Mouse (Mus musculus) spleen, adult 2 months (tissue): ENCODE data around the gene Rab43. TPM values are rescaled to one million over a fixed set of nuclear protein-coding genes. Genes with fewer than 3 reads are reported as not detected.

Source experiments
- DNase-seq, 2 experiments: peaks; one replicate each; pipeline versions ENCODE4 v3.0.0 to v3.0.0-alpha.2; 2012 to 2021; ENCODE audit warnings: low spot score in 2 of 2, low read depth in 1 of 2
- H3K27ac ChIP-seq: fragments of 200-500 bp; 2 replicates; pipeline ENCODE4 v1.5.1; 2012; ENCODE audit warnings: low read length, inconsistent platforms; ENCODE audit not compliant: insufficient read depth
- H3K27me3 ChIP-seq: fragments of 200-500 bp; 2 replicates; pipeline ENCODE4 v1.6.1; 2012; ENCODE audit warnings: mild to moderate bottlenecking, moderate library complexity, low read length, inconsistent platforms; ENCODE audit not compliant: control insufficient read depth, insufficient read depth
- H3K36me3 ChIP-seq: fragments of 200-500 bp; 2 replicates; pipeline ENCODE4 v1.6.1; 2012; ENCODE audit warnings: mild to moderate bottlenecking, low read length, inconsistent platforms; ENCODE audit not compliant: control insufficient read depth, insufficient read depth
- H3K4me1 ChIP-seq: fragments of 200-500 bp; 2 replicates; pipeline ENCODE4 v1.6.1; 2011; ENCODE audit warnings: inconsistent platforms; ENCODE audit not compliant: control insufficient read depth, insufficient read depth, insufficient read length
- H3K4me3 ChIP-seq: fragments of 200-500 bp; 2 replicates; pipeline ENCODE4 v1.5.1; 2011; ENCODE audit warnings: mild to moderate bottlenecking, inconsistent platforms; ENCODE audit not compliant: insufficient read depth, insufficient read length; ENCODE audit errors: extremely low read depth
- CTCF ChIP-seq: fragments of 200-500 bp; IDR thresholded peaks from 2 replicates; pipeline ENCODE4 v1.5.1; 2011; ENCODE audit warnings: mild to moderate bottlenecking, inconsistent platforms; ENCODE audit not compliant: insufficient read depth, insufficient read length, insufficient replicate concordance; ENCODE audit errors: extremely low read depth
- POLR2A ChIP-seq: fragments of 200-500 bp; IDR thresholded peaks from 2 replicates; pipeline ENCODE4 v1.6.1; 2011; ENCODE audit warnings: low read depth, low read length, inconsistent platforms
- WGBS: fragments of 180-500 bp; shearing (Covaris S2); methylation state at CpG from one replicate; pipeline ENCODE4 v1.1.7; 2018; 5-methylcytosine and 5-hydroxymethylcytosine counted together
- polyA plus RNA-seq: library from polyadenylated mRNA; depleted of rRNA; stranded (reverse); fragments of >200 nt; gene quantifications from 2 replicates; pipeline ENCODE4 v1.2.3, GENCODE M21; 2012

Rab43 gene
- polyA plus RNA-seq, 1 experiment: 102 TPM

- Histone ChIP-seq H3K4me3 (no peak overlapping the region), H3K4me1 (no peaks in the 10 kb centered on the region), H3K27me3 (no peaks in the 10 kb centered on the region), H3K36me3 (no peaks in the 10 kb centered on the region), H3K27ac (no peak overlapping the region; the same call in 1 of the 2 replicates)
- WGBS: 54% methylated on average over 11 of the region's 11 CpGs
- TF ChIP-seq POLR2A (no peak), CTCF (no peak)
- no peak for DNase-seq
Measured at GRCm38 (mm10) chr6:87778294-87779173, 33.4 kb downstream of the Rab43 start.

- 15% methylated on average over 2 of the region's 2 CpGs for WGBS
- Histone ChIP-seq H3K27me3 (no peaks in the 10 kb centered on the region), H3K27ac (no peak within 1 kb of the TSS; the same call in 1 of the 2 replicates), H3K4me1 (no peaks in the 10 kb centered on the region), H3K36me3 (no peaks in the 10 kb centered on the region), H3K4me3 (no peak within 1 kb of the TSS)
- DNase-seq: no peak
- TF ChIP-seq CTCF (no peak), POLR2A (no peak)
Measured at GRCm38 (mm10) chr6:87777842-87778241, 34.1 kb downstream of the Rab43 start, which contains the start of gene Gp9. TSS of gene Gp9 (plus strand) at chr6:87778072.

DNA sequence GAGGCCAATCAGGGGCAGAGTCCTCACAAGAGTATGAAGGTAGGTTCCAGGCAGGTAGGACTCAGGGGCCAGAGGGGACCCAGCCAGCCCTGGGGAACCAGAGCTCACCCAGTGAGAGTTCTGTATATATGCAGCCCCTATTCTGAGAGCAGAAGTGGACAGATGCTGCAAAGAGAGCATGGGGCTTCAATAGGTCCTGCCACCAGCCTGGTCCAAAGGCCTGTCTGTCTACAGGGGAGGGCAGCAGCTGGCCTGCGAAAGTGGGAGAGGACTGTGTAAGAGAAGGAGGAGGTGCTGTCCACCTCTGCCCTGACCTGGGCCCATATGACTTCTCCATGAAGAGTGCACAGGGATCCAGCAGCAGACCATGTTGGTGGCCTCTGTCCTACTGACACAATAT is 35.3 kb downstream of the Rab43 start:
- Histone ChIP-seq H3K36me3 (no peaks in the 10 kb centered on the region), H3K4me1 (no peaks in the 10 kb centered on the region), H3K27ac (no peak overlapping the region; the same call in 1 of the 2 replicates), H3K27me3 (no peaks in the 10 kb centered on the region), H3K4me3 (no peak overlapping the region)
- WGBS: 76% methylated on average over 1 of the region's 1 CpGs
- no peak for DNase-seq
- TF ChIP-seq CTCF: no peak
- no peak for TF ChIP-seq POLR2A

- 30% methylated on average over 3 of the region's 3 CpGs for WGBS
- no peaks in the 10 kb centered on the region for H3K27me3 ChIP-seq
- H3K36me3 ChIP-seq: no peaks in the 10 kb centered on the region
- no peaks in the 10 kb centered on the region for H3K4me1 ChIP-seq
- H3K4me3 ChIP-seq: no peak overlapping the region
- no peak for TF ChIP-seq CTCF
- TF ChIP-seq POLR2A: no peak
- H3K27ac ChIP-seq: no peak overlapping the region; the same call in 1 of the 2 replicates
- DNase-seq: no peak
Measured at GRCm38 (mm10) chr6:87775588-87776245, 36.2 kb downstream of the Rab43 start.

DNA sequence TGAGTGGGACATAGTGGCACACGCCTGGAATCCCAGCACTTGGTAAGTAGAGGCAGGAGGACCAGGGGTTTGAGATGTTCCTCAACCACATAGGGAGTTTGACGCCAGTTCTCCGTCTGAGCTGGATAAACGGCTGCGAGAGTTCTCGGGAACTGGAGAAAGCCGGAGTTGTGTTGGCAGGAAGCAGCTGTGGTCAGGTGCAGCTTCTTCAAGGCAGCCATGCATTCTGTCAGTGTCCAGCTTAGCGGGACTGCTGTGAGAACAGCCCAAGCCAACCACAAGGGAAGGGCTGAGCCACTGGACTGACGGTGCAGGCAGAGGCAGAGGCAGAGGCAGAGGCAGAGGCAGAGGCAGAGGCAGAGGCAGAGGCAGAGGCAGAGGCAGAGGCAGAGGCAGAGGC is 37.1 kb downstream of the Rab43 start:
- DNase-seq: no peak
- H3K36me3 ChIP-seq: no peaks in the 10 kb centered on the region
- no peak for TF ChIP-seq CTCF
- no peak for TF ChIP-seq POLR2A
- no peak overlapping the region for H3K4me3 ChIP-seq
- H3K4me1 ChIP-seq: no peaks in the 10 kb centered on the region
- 69% methylated on average over 9 of the region's 9 CpGs for WGBS
- no peak overlapping the region for H3K27ac ChIP-seq
- H3K27me3 ChIP-seq: no peaks in the 10 kb centered on the region

DNA sequence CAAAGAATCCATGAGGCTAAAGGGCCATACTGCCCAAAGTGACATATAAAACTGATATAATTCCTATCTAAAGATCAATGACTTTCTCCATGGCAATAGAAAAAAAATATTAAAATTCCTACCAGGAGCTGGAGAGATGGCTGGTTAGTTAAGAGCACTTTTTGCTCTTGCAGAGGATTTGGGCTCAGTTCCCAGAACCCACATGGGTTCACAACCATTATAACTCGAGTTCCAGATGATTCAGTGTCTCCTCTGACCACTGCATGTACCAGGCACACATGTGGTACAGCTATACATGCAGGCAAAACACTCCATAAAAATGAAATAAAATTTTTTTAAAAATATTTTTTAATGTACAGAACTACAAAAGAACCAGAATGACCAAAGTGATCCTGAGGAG is 37.5 kb downstream of the Rab43 start:
- TF ChIP-seq CTCF (no peak), POLR2A (no peak)
- WGBS: 35% methylated on average over 1 of the region's 1 CpGs
- Histone ChIP-seq H3K27me3 (no peaks in the 10 kb centered on the region), H3K4me1 (no peaks in the 10 kb centered on the region), H3K4me3 (no peak overlapping the region), H3K27ac (no peak overlapping the region), H3K36me3 (no peaks in the 10 kb centered on the region)
- DNase-seq: no peak
